Mouse (Mus musculus) urinary bladder, postnatal 36 days (tissue): Measurements from ENCODE around the gene Abcc9.
A peak's percentile ranks its signal among the peaks of the same experiment; 100 is the strongest.
"Not testable (repeated sequence)": the region's sequence is repeated elsewhere in the genome, so short reads cannot be mapped to it uniquely, and the experiment has no call there.

Experiments used
- DNase-seq, 2 experiments: peaks; one replicate each; pipeline ENCODE4 v3.0.0; 2022; ENCODE audit warnings: low spot score in 2 of 2, mixed read lengths in 1 of 2

Abcc9 gene

GRCm38 (mm10) chr6:142703441-142703930, 1.4 kb upstream of the Abcc9 start:
- DNase-seq: no peak

- no peak for DNase-seq
Observed at GRCm38 (mm10) chr6:142701161-142701560, 954 bp downstream of the Abcc9 start.

GRCm38 (mm10) chr6:142700753-142701152, 1.4 kb downstream of the Abcc9 start:
- DNase-seq: no peak

GRCm38 (mm10) chr6:142692085-142692484, 10.0 kb downstream of the Abcc9 start:
- DNase-seq: no peak

- no peak for DNase-seq
Observed at GRCm38 (mm10) chr6:142689673-142690072, 12.4 kb downstream of the Abcc9 start.

- no peak for DNase-seq
Observed at GRCm38 (mm10) chr6:142682985-142683691, 19.0 kb downstream of the Abcc9 start.

GRCm38 (mm10) chr6:142670021-142670420, 32.1 kb downstream of the Abcc9 start:
- DNase-seq: no peak

GRCm38 (mm10) chr6:142669343-142669742, 32.8 kb downstream of the Abcc9 start:
- DNase-seq: no peak

- DNase-seq: no peak
Observed at GRCm38 (mm10) chr6:142668831-142669230, 33.3 kb downstream of the Abcc9 start.

GRCm38 (mm10) chr6:142668419-142668766, 33.7 kb downstream of the Abcc9 start:
- no peak for DNase-seq

GRCm38 (mm10) chr6:142667701-142668418, 34.3 kb downstream of the Abcc9 start:
- DNase-seq: peak in 1 of 2 experiments; percentile 56

GRCm38 (mm10) chr6:142662056-142662455, 40.1 kb downstream of the Abcc9 start:
- DNase-seq: not testable (repeated sequence)

GRCm38 (mm10) chr6:142659038-142659437, 43.1 kb downstream of the Abcc9 start:
- DNase-seq: no peak

GRCm38 (mm10) chr6:142654561-142654960, 47.6 kb downstream of the Abcc9 start:
- no peak for DNase-seq

- no peak for DNase-seq
Observed at GRCm38 (mm10) chr6:142652175-142652574, 49.9 kb downstream of the Abcc9 start.

- no peak for DNase-seq
Observed at GRCm38 (mm10) chr6:142649331-142649730, 52.8 kb downstream of the Abcc9 start.

- DNase-seq: no peak
Observed at GRCm38 (mm10) chr6:142645474-142645873, 56.6 kb downstream of the Abcc9 start.

- DNase-seq: no peak
Observed at GRCm38 (mm10) chr6:142639301-142639700, 62.8 kb downstream of the Abcc9 start.

- no peak for DNase-seq
Observed at GRCm38 (mm10) chr6:142635654-142636053, 66.5 kb downstream of the Abcc9 start.

GRCm38 (mm10) chr6:142635185-142635583, 66.9 kb downstream of the Abcc9 start:
- no peak for DNase-seq

GRCm38 (mm10) chr6:142634530-142635184, 67.5 kb downstream of the Abcc9 start:
- no peak for DNase-seq

GRCm38 (mm10) chr6:142623351-142623750, 78.8 kb downstream of the Abcc9 start:
- no peak for DNase-seq

- DNase-seq: peak in 1 of 2 experiments; percentile 7
Observed at GRCm38 (mm10) chr6:142616659-142617058, 85.5 kb downstream of the Abcc9 start.
